Mouse (Mus musculus): ENCODE data around the gene 2310050C09Rik.

GRCm38 (mm10) chr3:92894489-92894888 lies 24.5 kb upstream of the 2310050C09Rik start:
- TF ChIP-seq POLR2A (IDR thresholded peaks at IDR 0.05; ENCODE audit: extremely low read depth, insufficient read depth, low read length) (no peak), CTCF (IDR thresholded peaks at IDR 0.05; ENCODE audit: extremely low read depth, insufficient read depth, low read length) (no peak)
